9 mouse cellular contexts compared by ENCODE assay signal in the genomic region with DNA sequence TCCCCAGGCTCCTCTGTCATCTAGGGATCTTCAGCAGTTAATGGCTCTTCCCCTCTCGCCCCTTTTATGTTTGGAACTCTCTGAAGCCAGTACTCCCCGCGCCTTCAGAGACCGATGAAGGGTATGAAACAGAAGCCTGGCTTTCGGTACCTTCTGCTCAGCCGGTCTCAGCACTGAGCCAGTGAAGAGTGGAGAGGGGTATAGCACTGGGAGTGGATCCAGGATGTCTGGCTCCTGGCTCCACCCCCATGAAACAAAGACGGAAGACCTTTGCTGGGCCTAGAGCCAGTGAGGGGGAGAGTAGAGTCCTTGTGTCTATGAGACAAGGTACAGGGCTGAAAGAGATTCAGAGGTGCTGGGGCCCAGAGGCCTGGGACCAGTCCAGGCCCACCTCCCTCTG. TPM values are rescaled to one million over a fixed set of nuclear protein-coding genes. Genes with fewer than 3 reads are reported as not detected.
DNase-seq lines count a peak whose midpoint lies in the region; ATAC-seq and TF ChIP-seq lines count a peak whose summit lies in the region.
"Had no signal": no experiment of that assay in that cellular context is flagged by ENCODE, and none has a peak within 500 bp of the region (broad histone marks: within the 10 kb centered on the region; RNA-seq: fewer than 3 reads in every experiment).

No protein-coding gene starts in this region.

- no peak for TF ChIP-seq POLR2A in bone marrow, adult 2 months (IDR thresholded peaks at IDR 0.05; ENCODE audit: borderline replicate concordance, control insufficient read depth, low read depth, low read length)

- TF ChIP-seq CTCF in bone marrow, adult 2 months (IDR thresholded peaks at IDR 0.05; ENCODE audit: control insufficient read depth, insufficient read depth, low read length) = no peak

- intact Hi-C loops in heart, postnatal 14 days (cut with DNase I) = no loop called here

- DNase-seq in adrenal gland, postnatal 14 days = peak; percentile 51
- no peak for DNase-seq in adrenal gland, postnatal 4 days (ENCODE audit: low spot score in 2 of 2)
- peak; percentile 56 to 64 for DNase-seq in heart, postnatal 14 days
- peak; percentile 55 to 64 for DNase-seq in kidney, postnatal 36 days
- peak; percentile 58 for DNase-seq in ovary, postnatal 36 days (ENCODE audit: low spot score)
- DNase-seq in spleen, adult 12 weeks (ENCODE audit: low spot score) = no peak

- no peaks in the 10 kb centered on the region; the same call in 1 of the 2 replicates for H3K4me1 ChIP-seq in bone marrow, adult 2 months (ENCODE audit: control insufficient read depth, insufficient read depth, low read length)

- WGBS in bone marrow, adult 2 months = 16% methylated on average over 7 of the region's 7 CpGs

- no peak for ATAC-seq in erythroid progenitor cell, adult 5-6 weeks (replicated peaks; ENCODE audit: low FRiP score, poor library complexity, severe bottlenecking)

- H3K27ac ChIP-seq in bone marrow, adult 2 months (ENCODE audit: control insufficient read depth, insufficient read depth, low read depth, low read length, poor library complexity) = no peak overlapping the region

- H3K4me3 ChIP-seq in bone marrow, adult 2 months (replicated peaks; ENCODE audit: control insufficient read depth, low read depth, low read length) = peak overlapping the region; percentile 26

RNA-seq across cellular contexts. Expression of gene Cngb1, which starts 12.5 kb away (rescaled TPM):
- total RNA-seq in adrenal gland, postnatal 14 days (2021) = 1.0 and 2.0 TPM in 2 replicates
- 1 to 10 TPM; 2.1 to 2.3 TPM for total RNA-seq in adrenal gland, postnatal 4 days (2021)
- polyA plus RNA-seq in bone marrow, adult 2 months (2011; ENCODE audit: insufficient read depth, insufficient read length, low replicate concordance, missing spikeins) = 0.70 and 2.1 TPM in 2 replicates
- 1 to 10 TPM; 1.3 to 1.7 TPM for total RNA-seq in heart, postnatal 14 days (2021)
- not detected in 2 replicates for total RNA-seq in erythroid progenitor cell, adult 5-6 weeks (2015; ENCODE audit: low replicate concordance)
- not detected in 2 replicates for total RNA-seq in erythroid progenitor cell, adult 5-6 weeks (2017; ENCODE audit: low replicate concordance)

RNA-seq across cellular contexts. Expression of gene Tepp, which starts 16.5 kb away (rescaled TPM):
- not detected in 2 replicates for total RNA-seq in adrenal gland, postnatal 14 days (2021)
- not detected for total RNA-seq in adrenal gland, postnatal 4 days (2021)
- polyA plus RNA-seq in bone marrow, adult 2 months (2011; ENCODE audit: insufficient read depth, insufficient read length, low replicate concordance, missing spikeins) = not detected in 2 replicates
- under 1 TPM in 1 of 2 experiments, not detected in 1; 0.37 TPM for total RNA-seq in heart, postnatal 14 days (2021)
- total RNA-seq in erythroid progenitor cell, adult 5-6 weeks (2015; ENCODE audit: low replicate concordance) = not detected in 2 replicates
- not detected in 2 replicates for total RNA-seq in erythroid progenitor cell, adult 5-6 weeks (2017; ENCODE audit: low replicate concordance)
- polyA plus RNA-seq: embryonic facial prominence, embryonic 11.5 days had no signal

RNA-seq across cellular contexts. Expression of gene Zfp319, which starts 37.9 kb away (rescaled TPM):
- 10.6 and 11.6 TPM in 2 replicates for total RNA-seq in adrenal gland, postnatal 14 days (2021)
- total RNA-seq in adrenal gland, postnatal 4 days (2021) = 10 to 100 TPM; 15.9 to 16.7 TPM
- polyA plus RNA-seq in bone marrow, adult 2 months (2011; ENCODE audit: insufficient read depth, insufficient read length, low replicate concordance, missing spikeins) = 1.1 and 3.3 TPM in 2 replicates
- total RNA-seq in heart, postnatal 14 days (2021) = 10 to 100 TPM; 11.6 to 11.9 TPM
- total RNA-seq in erythroid progenitor cell, adult 5-6 weeks (2015; ENCODE audit: low replicate concordance) = 0.36 and 0.42 TPM in 2 replicates
- total RNA-seq in erythroid progenitor cell, adult 5-6 weeks (2017; ENCODE audit: low replicate concordance) = 0.39 and 0.61 TPM in 2 replicates

RNA-seq across cellular contexts. Expression of gene Usb1, which starts 38.2 kb away (rescaled TPM):
- 17.4 and 25.0 TPM in 2 replicates for total RNA-seq in adrenal gland, postnatal 14 days (2021)
- 10 to 100 TPM; 25.2 to 28.5 TPM for total RNA-seq in adrenal gland, postnatal 4 days (2021)
- 4.8 and 20.2 TPM in 2 replicates for polyA plus RNA-seq in bone marrow, adult 2 months (2011; ENCODE audit: insufficient read depth, insufficient read length, low replicate concordance, missing spikeins)
- total RNA-seq in heart, postnatal 14 days (2021) = 10 to 100 TPM; 18.6 TPM
- total RNA-seq in erythroid progenitor cell, adult 5-6 weeks (2015; ENCODE audit: low replicate concordance) = 5.4 and 13.0 TPM in 2 replicates
- total RNA-seq in erythroid progenitor cell, adult 5-6 weeks (2017; ENCODE audit: low replicate concordance) = 2.3 TPM in 1 of 2 replicates, not detected in the other

RNA-seq across cellular contexts. Expression of gene Mmp15, which starts 58.2 kb away (rescaled TPM):
- total RNA-seq in adrenal gland, postnatal 14 days (2021) = 21.3 and 21.8 TPM in 2 replicates
- 10 to 100 TPM; 25.3 to 30.8 TPM for total RNA-seq in adrenal gland, postnatal 4 days (2021)
- 0.63 TPM in 1 of 2 replicates, not detected in the other for polyA plus RNA-seq in bone marrow, adult 2 months (2011; ENCODE audit: insufficient read depth, insufficient read length, low replicate concordance, missing spikeins)
- 10 to 100 TPM; 90.2 to 99.0 TPM for total RNA-seq in heart, postnatal 14 days (2021)
- not detected in 2 replicates for total RNA-seq in erythroid progenitor cell, adult 5-6 weeks (2015; ENCODE audit: low replicate concordance)
- total RNA-seq in erythroid progenitor cell, adult 5-6 weeks (2017; ENCODE audit: low replicate concordance) = not detected in 2 replicates

Comparison
In these comparisons a context has a peak if more than half of its experiments do, and no peak if none do; other contexts are left out.
1. DNase-seq: peak in adrenal gland, postnatal 14 days (single experiment), heart, postnatal 14 days (2 of 2), kidney, postnatal 36 days (2 of 2) and ovary, postnatal 36 days (single experiment); none in adrenal gland, postnatal 4 days (0 of 2) and spleen, adult 12 weeks (single experiment).